Mouse (Mus musculus): ENCODE measurements around the gene Ctsz. TPM values are rescaled to one million over a fixed set of nuclear protein-coding genes. Genes with fewer than 3 reads are reported as not detected.

The Ctsz gene
- polyA plus RNA-seq, 1 experiment from 2014 or later, result 101 TPM

GRCm38 (mm10) chr2:174439961-174440360, 1.1 kb upstream of the Ctsz start:
- H3K4me3 ChIP-seq, result no peak overlapping the region
- WGBS, result 85% methylated on average over 9 of the region's 9 CpGs
- no peak overlapping the region for H3K9ac ChIP-seq
- H3K36me3 ChIP-seq, result peaks cover 14% of the 10 kb centered on the region; the same call in 1 of the 2 replicates
- H3K27me3 ChIP-seq (replicated peaks), result no peaks in the 10 kb centered on the region
- no peak for ATAC-seq (ENCODE audit: insufficient number of reproducible peaks, low FRiP score)
- no peaks in the 10 kb centered on the region for H3K9me3 ChIP-seq (replicated peaks)
- H3K27ac ChIP-seq (ENCODE audit: poor library complexity, severe bottlenecking), result no peak overlapping the region
- H3K4me1 ChIP-seq (replicated peaks), result peaks cover 38% of the 10 kb centered on the region
- 0 out of 2 replicates have a peak overlapping the region, but pooled peaks have one; percentile 85 for H3K4me2 ChIP-seq

GRCm38 (mm10) chr2:174439450-174439838, 605 bp upstream of the Ctsz start:
- peak overlapping the region; percentile 58; the same call in 1 of the 2 replicates for H3K4me3 ChIP-seq
- H3K9me3 ChIP-seq (replicated peaks), result no peaks in the 10 kb centered on the region
- ATAC-seq (ENCODE audit: insufficient number of reproducible peaks, low FRiP score), result no peak
- H3K4me2 ChIP-seq, result peak overlapping the region; percentile 85
- 29% methylated on average over 5 of the region's 5 CpGs for WGBS
- H3K4me1 ChIP-seq (replicated peaks), result peaks cover 38% of the 10 kb centered on the region
- H3K9ac ChIP-seq, result peak overlapping the region; percentile 73; the same call in 1 of the 2 replicates
- no peaks in the 10 kb centered on the region for H3K27me3 ChIP-seq (replicated peaks)
- H3K27ac ChIP-seq (ENCODE audit: poor library complexity, severe bottlenecking), result no peak overlapping the region
- peaks cover 16% of the 10 kb centered on the region; the same call in 1 of the 2 replicates for H3K36me3 ChIP-seq

- H3K27ac ChIP-seq (ENCODE audit: poor library complexity, severe bottlenecking), result no peak overlapping the region
- H3K4me1 ChIP-seq (replicated peaks), result peaks cover 34% of the 10 kb centered on the region
- H3K9me3 ChIP-seq (replicated peaks), result no peaks in the 10 kb centered on the region
- H3K27me3 ChIP-seq (replicated peaks), result no peaks in the 10 kb centered on the region
- H3K9ac ChIP-seq, result peak overlapping the region; percentile 73
- 64% methylated on average over 11 of the region's 11 CpGs for WGBS
- peak overlapping the region; percentile 58 for H3K4me3 ChIP-seq
- peak overlapping the region; percentile 85 for H3K4me2 ChIP-seq
- peaks cover 25% of the 10 kb centered on the region; the same call in 1 of the 2 replicates for H3K36me3 ChIP-seq
- ATAC-seq (ENCODE audit: insufficient number of reproducible peaks, low FRiP score), result no peak
Measured at GRCm38 (mm10) chr2:174438181-174438580, 658 bp downstream of the Ctsz start.

GRCm38 (mm10) chr2:174437697-174437982, 1.2 kb downstream of the Ctsz start:
- H3K27ac ChIP-seq (ENCODE audit: poor library complexity, severe bottlenecking), result no peak overlapping the region
- H3K4me2 ChIP-seq, result peak overlapping the region; percentile 85; the same call in 1 of the 2 replicates
- H3K27me3 ChIP-seq (replicated peaks), result no peaks in the 10 kb centered on the region
- H3K4me1 ChIP-seq (replicated peaks), result peaks cover 30% of the 10 kb centered on the region
- H3K9me3 ChIP-seq (replicated peaks), result no peaks in the 10 kb centered on the region
- no peak for ATAC-seq (ENCODE audit: insufficient number of reproducible peaks, low FRiP score)
- H3K9ac ChIP-seq, result no peak overlapping the region
- 94% methylated on average over 4 of the region's 4 CpGs for WGBS
- H3K36me3 ChIP-seq, result peaks cover 29% of the 10 kb centered on the region; the same call in 1 of the 2 replicates
- 0 out of 2 replicates have a peak overlapping the region, but pooled peaks have one; percentile 58 for H3K4me3 ChIP-seq

- Histone ChIP-seq H3K27me3 (replicated peaks) (no peaks in the 10 kb centered on the region), H3K36me3 (peaks cover 33% of the 10 kb centered on the region; the same call in 1 of the 2 replicates), H3K27ac (ENCODE audit: poor library complexity, severe bottlenecking) (no peak overlapping the region), H3K9me3 (replicated peaks) (no peaks in the 10 kb centered on the region), H3K4me1 (replicated peaks) (peaks cover 25% of the 10 kb centered on the region), H3K4me3 (no peak overlapping the region), H3K9ac (no peak overlapping the region), H3K4me2 (no peak overlapping the region)
- 92% methylated on average over 7 of the region's 7 CpGs for WGBS
- no peak for ATAC-seq (ENCODE audit: insufficient number of reproducible peaks, low FRiP score)
Measured at GRCm38 (mm10) chr2:174436916-174437696, 1.7 kb downstream of the Ctsz start.

GRCm38 (mm10) chr2:174436076-174436701, 2.6 kb downstream of the Ctsz start:
- Histone ChIP-seq H3K27me3 (replicated peaks) (no peaks in the 10 kb centered on the region), H3K27ac (ENCODE audit: poor library complexity, severe bottlenecking) (no peak overlapping the region), H3K9ac (no peak overlapping the region), H3K9me3 (replicated peaks) (no peaks in the 10 kb centered on the region), H3K4me1 (replicated peaks) (peaks cover 23% of the 10 kb centered on the region), H3K4me3 (no peak overlapping the region), H3K36me3 (peaks cover 33% of the 10 kb centered on the region; the same call in 1 of the 2 replicates), H3K4me2 (no peak overlapping the region)
- no peak for ATAC-seq (ENCODE audit: insufficient number of reproducible peaks, low FRiP score)
- 87% methylated on average over 26 of the region's 26 CpGs for WGBS

- no peaks in the 10 kb centered on the region for H3K27me3 ChIP-seq (replicated peaks)
- H3K4me1 ChIP-seq (replicated peaks), result peaks cover 23% of the 10 kb centered on the region
- H3K4me2 ChIP-seq, result no peak overlapping the region
- no peak overlapping the region for H3K27ac ChIP-seq (ENCODE audit: poor library complexity, severe bottlenecking)
- H3K36me3 ChIP-seq, result peaks cover 35% of the 10 kb centered on the region; the same call in 1 of the 2 replicates
- 92% methylated on average over 9 of the region's 9 CpGs for WGBS
- no peak overlapping the region for H3K4me3 ChIP-seq
- H3K9me3 ChIP-seq (replicated peaks), result no peaks in the 10 kb centered on the region
- no peak overlapping the region for H3K9ac ChIP-seq
- ATAC-seq (ENCODE audit: insufficient number of reproducible peaks, low FRiP score), result no peak
Measured at GRCm38 (mm10) chr2:174434943-174435342, 3.9 kb downstream of the Ctsz start.

GRCm38 (mm10) chr2:174428996-174429591, 9.7 kb downstream of the Ctsz start:
- H3K36me3 ChIP-seq, result peaks cover 72% of the 10 kb centered on the region
- ATAC-seq (ENCODE audit: insufficient number of reproducible peaks, low FRiP score), result no peak
- 88% methylated on average over 10 of the region's 10 CpGs for WGBS

GRCm38 (mm10) chr2:174428076-174428835, 10.6 kb downstream of the Ctsz start:
- Histone ChIP-seq H3K4me3 (no peak overlapping the region), H3K27me3 (replicated peaks) (no peaks in the 10 kb centered on the region), H3K4me1 (replicated peaks) (no peaks in the 10 kb centered on the region), H3K9me3 (replicated peaks) (no peaks in the 10 kb centered on the region), H3K4me2 (no peak overlapping the region), H3K36me3 (peaks cover 75% of the 10 kb centered on the region), H3K27ac (ENCODE audit: poor library complexity, severe bottlenecking) (no peak overlapping the region), H3K9ac (no peak overlapping the region)
- ATAC-seq (ENCODE audit: insufficient number of reproducible peaks, low FRiP score), result no peak
- WGBS, result 82% methylated on average over 18 of the region's 18 CpGs

More at GRCm38 (mm10) chr2:174428996-174429591, 9.7 kb downstream of the Ctsz start:
- Histone ChIP-seq H3K9ac (no peak overlapping the region), H3K27ac (ENCODE audit: poor library complexity, severe bottlenecking) (no peak overlapping the region), H3K9me3 (replicated peaks) (no peaks in the 10 kb centered on the region), H3K4me3 (no peak overlapping the region), H3K27me3 (replicated peaks) (no peaks in the 10 kb centered on the region), H3K4me2 (no peak overlapping the region), H3K4me1 (replicated peaks) (no peaks in the 10 kb centered on the region)

- H3K9me3 ChIP-seq (replicated peaks), result no peaks in the 10 kb centered on the region
- H3K4me2 ChIP-seq, result no peak overlapping the region
- H3K27me3 ChIP-seq (replicated peaks), result no peaks in the 10 kb centered on the region
- H3K27ac ChIP-seq (ENCODE audit: poor library complexity, severe bottlenecking), result no peak overlapping the region
- no peak overlapping the region for H3K4me3 ChIP-seq
- WGBS, result 93% methylated on average over 12 of the region's 12 CpGs
- H3K4me1 ChIP-seq (replicated peaks), result no peaks in the 10 kb centered on the region
- H3K9ac ChIP-seq, result no peak overlapping the region
- peaks cover 80% of the 10 kb centered on the region for H3K36me3 ChIP-seq
- ATAC-seq (ENCODE audit: insufficient number of reproducible peaks, low FRiP score), result no peak
Measured at GRCm38 (mm10) chr2:174426856-174427255, 12.0 kb downstream of the Ctsz start.
